Mouse (Mus musculus) liver, embryonic 11.5 days (tissue): Measurements from ENCODE around the gene Zfp287. TPM values are rescaled to one million over a fixed set of nuclear protein-coding genes. Genes with fewer than 3 reads are reported as not detected.
A peak's percentile ranks its signal among the peaks of the same experiment; 100 is the strongest.

ENCODE experiments used
- ATAC-seq: fragments of 200-750 bp; cut with Nextera tagmentation; replicated peaks from 2 replicates; pipeline ENCODE4 v1.8.0; 2017; ENCODE audit warnings: moderate number of reproducible peaks, mild to moderate bottlenecking, moderate TSS enrichment, moderate library complexity; ENCODE audit not compliant: low FRiP score
- DNase-seq: peaks from one replicate; pipeline ENCODE4 v3.0.0-alpha.2; 2017; ENCODE audit warnings: low spot score
- H3K27ac ChIP-seq: fragments of 300-500 bp; sonication (generic); 2 replicates; pipeline ENCODE4 v1.5.1; 2014; ENCODE audit warnings: mild to moderate bottlenecking, low read depth, low read length, control low read depth
- H3K27me3 ChIP-seq: fragments of 300-500 bp; sonication (generic); replicated peaks from 2 replicates; pipeline ENCODE4 v1.6.1; 2014; ENCODE audit warnings: low read length, mixed read lengths; ENCODE audit not compliant: control insufficient read depth, insufficient read depth
- H3K36me3 ChIP-seq: fragments of 300-500 bp; sonication (generic); 2 replicates; pipeline ENCODE4 v1.6.1; 2014; ENCODE audit warnings: mild to moderate bottlenecking, low read length, moderate library complexity, mixed read lengths; ENCODE audit not compliant: control insufficient read depth, insufficient read depth
- H3K4me1 ChIP-seq: fragments of 300-500 bp; sonication (generic); replicated peaks from 2 replicates; pipeline ENCODE4 v1.6.1; 2014; ENCODE audit warnings: low read length, mixed read lengths; ENCODE audit not compliant: control insufficient read depth, insufficient read depth
- H3K4me2 ChIP-seq: fragments of 300-500 bp; sonication (generic); 2 replicates; pipeline ENCODE4 v1.6.1; 2014; ENCODE audit warnings: mild to moderate bottlenecking, control low read depth, moderate library complexity
- H3K4me3 ChIP-seq: fragments of 300-500 bp; sonication (generic); 2 replicates; pipeline ENCODE4 v1.5.1; 2014; ENCODE audit warnings: low read depth, low read length, control low read depth
- H3K9ac ChIP-seq: fragments of 300-500 bp; sonication (generic); 2 replicates; pipeline ENCODE4 v1.6.1; 2014; ENCODE audit warnings: low read depth, low read length, control low read depth
- H3K9me3 ChIP-seq: fragments of 300-500 bp; sonication (generic); 2 replicates; pipeline ENCODE4 v1.6.1; 2016; ENCODE audit warnings: low read length, inconsistent platforms, mixed read lengths; ENCODE audit not compliant: control insufficient read depth
- WGBS: fragments of 180-500 bp; shearing (Covaris S2); extraction: QIAGEN DNeasy Blood & Tissue Kit; methylation state at CpG from one replicate; pipeline ENCODE4 v1.1.7; 2014; 5-methylcytosine and 5-hydroxymethylcytosine counted together
- polyA plus RNA-seq: library from polyadenylated mRNA; unstranded; fragments of >200 nt; fragmentation: Nextera tagmentation; extraction: Ambion mirVana; gene quantifications from 2 replicates; pipeline ENCODE4 v1.2.1, GENCODE M21; 2014

Zfp287 gene
- polyA plus RNA-seq, 1 experiment from 2014 or later: 2.6 TPM

- DNase-seq (no peak), ATAC-seq (no peak)
- Histone ChIP-seq H3K9ac (peak overlapping the region; percentile 47; the same call in 1 of the 2 replicates), H3K4me2 (peak overlapping the region; percentile 79), H3K9me3 (no peaks in the 10 kb centered on the region), H3K36me3 (no peaks in the 10 kb centered on the region), H3K27ac (no peak overlapping the region), H3K4me1 (no peaks in the 10 kb centered on the region), H3K27me3 (peaks cover 11% of the 10 kb centered on the region), H3K4me3 (peak overlapping the region; percentile 63)
- WGBS: 31% methylated on average over 5 of the region's 5 CpGs
These were observed 300 bp upstream of the Zfp287 start for GRCm38 (mm10) chr11:62732022-62732387.

GRCm38 (mm10) chr11:62728276-62728675 is 3.4 kb downstream of the Zfp287 start:
- DNase-seq (no peak), ATAC-seq (no peak)
- Histone ChIP-seq H3K9me3 (no peaks in the 10 kb centered on the region), H3K27me3 (peaks cover 11% of the 10 kb centered on the region), H3K27ac (no peak overlapping the region), H3K4me2 (no peak overlapping the region), H3K36me3 (no peaks in the 10 kb centered on the region), H3K4me3 (no peak overlapping the region), H3K4me1 (no peaks in the 10 kb centered on the region), H3K9ac (no peak overlapping the region)
- WGBS: 83% methylated on average over 8 of the region's 8 CpGs

- Histone ChIP-seq H3K4me3 (no peak overlapping the region), H3K9ac (no peak overlapping the region), H3K4me2 (no peak overlapping the region), H3K27me3 (no peaks in the 10 kb centered on the region), H3K36me3 (no peaks in the 10 kb centered on the region), H3K4me1 (no peaks in the 10 kb centered on the region), H3K9me3 (no peaks in the 10 kb centered on the region), H3K27ac (no peak overlapping the region)
- WGBS: 73% methylated on average over 5 of the region's 5 CpGs
- ATAC-seq (no peak), DNase-seq (no peak)
These were observed 21.0 kb downstream of the Zfp287 start for GRCm38 (mm10) chr11:62710657-62711056.

- no peaks in the 10 kb centered on the region for H3K36me3 ChIP-seq
- WGBS: 83% methylated on average over 7 of the region's 7 CpGs
- no peak for DNase-seq
- no peaks in the 10 kb centered on the region for H3K27me3 ChIP-seq
- no peak for ATAC-seq
- H3K27ac ChIP-seq: no peak overlapping the region
- H3K4me1 ChIP-seq: no peaks in the 10 kb centered on the region
- no peaks in the 10 kb centered on the region for H3K9me3 ChIP-seq
- no peak overlapping the region for H3K4me2 ChIP-seq
- H3K4me3 ChIP-seq: no peak overlapping the region
- H3K9ac ChIP-seq: no peak overlapping the region
These were observed 23.5 kb downstream of the Zfp287 start for GRCm38 (mm10) chr11:62708252-62708651.

GRCm38 (mm10) chr11:62706141-62706540 is 25.6 kb downstream of the Zfp287 start:
- H3K4me2 ChIP-seq: no peak overlapping the region
- no peak for ATAC-seq
- H3K9me3 ChIP-seq: no peaks in the 10 kb centered on the region
- WGBS: 85% methylated on average over 2 of the region's 2 CpGs
- H3K4me1 ChIP-seq: no peaks in the 10 kb centered on the region
- DNase-seq: no peak
- H3K9ac ChIP-seq: no peak overlapping the region
- no peaks in the 10 kb centered on the region for H3K27me3 ChIP-seq
- no peak overlapping the region for H3K27ac ChIP-seq
- no peaks in the 10 kb centered on the region for H3K36me3 ChIP-seq
- no peak overlapping the region for H3K4me3 ChIP-seq

- ATAC-seq (no peak), DNase-seq (no peak)
- Histone ChIP-seq H3K27ac (no peak overlapping the region), H3K9me3 (no peaks in the 10 kb centered on the region), H3K4me3 (no peak overlapping the region), H3K9ac (no peak overlapping the region), H3K4me1 (no peaks in the 10 kb centered on the region), H3K4me2 (no peak overlapping the region), H3K27me3 (no peaks in the 10 kb centered on the region), H3K36me3 (no peaks in the 10 kb centered on the region)
- 75% methylated on average over 1 of the region's 1 CpGs for WGBS
These were observed 30.5 kb downstream of the Zfp287 start for GRCm38 (mm10) chr11:62701218-62701617.

- H3K4me2 ChIP-seq: no peak overlapping the region
- 51% methylated on average over 4 of the region's 4 CpGs for WGBS
These were observed 32.0 kb downstream of the Zfp287 start for GRCm38 (mm10) chr11:62699749-62700148.

GRCm38 (mm10) chr11:62695126-62695525 is 36.6 kb downstream of the Zfp287 start:
- Histone ChIP-seq H3K4me1 (no peaks in the 10 kb centered on the region), H3K27me3 (no peaks in the 10 kb centered on the region), H3K36me3 (no peaks in the 10 kb centered on the region), H3K4me2 (no peak overlapping the region), H3K27ac (no peak overlapping the region), H3K9ac (no peak overlapping the region), H3K4me3 (no peak overlapping the region), H3K9me3 (no peaks in the 10 kb centered on the region)
- 92% methylated on average over 8 of the region's 8 CpGs for WGBS
- DNase-seq (no peak), ATAC-seq (no peak)

More at GRCm38 (mm10) chr11:62699749-62700148, 32.0 kb downstream of the Zfp287 start:
- DNase-seq (no peak), ATAC-seq (no peak)
- H3K4me3 ChIP-seq: no peak overlapping the region
- no peaks in the 10 kb centered on the region for H3K4me1 ChIP-seq
- no peaks in the 10 kb centered on the region for H3K36me3 ChIP-seq
- H3K27me3 ChIP-seq: no peaks in the 10 kb centered on the region
- no peak overlapping the region for H3K27ac ChIP-seq
- no peaks in the 10 kb centered on the region for H3K9me3 ChIP-seq
- no peak overlapping the region for H3K9ac ChIP-seq

GRCm38 (mm10) chr11:62693299-62694184 is 38.2 kb downstream of the Zfp287 start:
- H3K4me2 ChIP-seq: no peak overlapping the region
- no peak overlapping the region for H3K9ac ChIP-seq
- WGBS: 27% methylated on average over 9 of the region's 11 CpGs
- ATAC-seq (peak; percentile 51; the same call in 1 of the 2 replicates), DNase-seq (peak; percentile 47)
- no peaks in the 10 kb centered on the region for H3K27me3 ChIP-seq
- no peak overlapping the region for H3K4me3 ChIP-seq
- no peaks in the 10 kb centered on the region for H3K36me3 ChIP-seq
- no peaks in the 10 kb centered on the region for H3K4me1 ChIP-seq
- H3K9me3 ChIP-seq: no peaks in the 10 kb centered on the region
- no peak overlapping the region for H3K27ac ChIP-seq
